8 mouse cellular contexts compared by ENCODE assay signal in the genomic region with DNA sequence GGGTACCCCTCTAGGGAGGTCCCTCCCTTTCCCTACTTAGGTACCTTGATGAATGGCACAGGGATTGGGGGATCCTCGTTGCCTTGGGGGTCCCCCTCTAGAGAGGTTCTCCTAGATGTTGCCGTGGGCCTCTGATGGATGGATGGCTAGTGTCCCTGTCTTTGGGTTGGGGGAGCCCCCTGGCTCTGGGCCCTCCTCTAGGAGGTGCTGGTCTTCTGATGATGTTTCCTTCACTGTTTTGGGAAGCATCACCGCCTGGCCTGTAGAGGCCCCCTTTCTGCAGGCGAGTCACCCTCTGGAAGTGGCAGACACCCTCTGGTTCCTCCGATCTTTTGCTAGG. TPM values are rescaled to one million over a fixed set of nuclear protein-coding genes. Genes with fewer than 3 reads are reported as not detected.
DNase-seq lines count a peak whose midpoint lies in the region; ATAC-seq lines count a peak whose summit lies in the region.

No protein-coding gene starts in this region.

- 18% methylated on average over 5 of the region's 5 CpGs for WGBS in neural tube, embryonic 11.5 days
- WGBS in forebrain, embryonic 11.5 days: 20% methylated on average over 5 of the region's 5 CpGs
- WGBS in limb, embryonic 11.5 days: 12% methylated on average over 5 of the region's 5 CpGs
- WGBS in neural tube, embryonic 15.5 days: 8% methylated on average over 5 of the region's 5 CpGs

- H3K4me1 ChIP-seq in neural tube, embryonic 11.5 days (ENCODE audit: control insufficient read depth, insufficient read depth, low read length): peaks cover 20% of the 10 kb centered on the region
- peaks cover 14% of the 10 kb centered on the region; the same call in 1 of the 2 replicates for H3K4me1 ChIP-seq in forebrain, embryonic 11.5 days (replicated peaks; ENCODE audit: control insufficient read depth, insufficient read depth, low read length)
- H3K4me1 ChIP-seq in limb, embryonic 11.5 days (ENCODE audit: control insufficient read depth, insufficient read depth, low read length): peaks cover 21% of the 10 kb centered on the region
- H3K4me1 ChIP-seq in neural tube, embryonic 15.5 days: peaks cover 51% of the 10 kb centered on the region

- H3K27me3 ChIP-seq in neural tube, embryonic 11.5 days (ENCODE audit: control insufficient read depth, insufficient read depth, low read length): no peaks in the 10 kb centered on the region
- H3K27me3 ChIP-seq in forebrain, embryonic 11.5 days (ENCODE audit: control insufficient read depth, insufficient read depth, low read length): no peaks in the 10 kb centered on the region
- no peaks in the 10 kb centered on the region for H3K27me3 ChIP-seq in limb, embryonic 11.5 days (ENCODE audit: control insufficient read depth, insufficient read depth, low read length)
- H3K27me3 ChIP-seq in neural tube, embryonic 15.5 days (replicated peaks): no peaks in the 10 kb centered on the region

- H3K4me2 ChIP-seq in neural tube, embryonic 11.5 days (ENCODE audit: low read depth): peak overlapping the region; percentile 95
- peak overlapping the region; percentile 89 for H3K4me2 ChIP-seq in forebrain, embryonic 11.5 days (ENCODE audit: low read depth, low read length, severe bottlenecking)
- peak overlapping the region; percentile 87 for H3K4me2 ChIP-seq in limb, embryonic 11.5 days (ENCODE audit: low read depth, severe bottlenecking)
- peak overlapping the region; percentile 89 for H3K4me2 ChIP-seq in neural tube, embryonic 15.5 days

- no peaks in the 10 kb centered on the region for H3K36me3 ChIP-seq in neural tube, embryonic 11.5 days (ENCODE audit: control insufficient read depth, insufficient read depth, low read length)
- no peaks in the 10 kb centered on the region for H3K36me3 ChIP-seq in forebrain, embryonic 11.5 days (ENCODE audit: control insufficient read depth, insufficient read depth, low read length)
- H3K36me3 ChIP-seq in limb, embryonic 11.5 days (ENCODE audit: control insufficient read depth, insufficient read depth, low read length): no peaks in the 10 kb centered on the region
- H3K36me3 ChIP-seq in neural tube, embryonic 15.5 days: 0 out of 2 replicates have a peak, but pooled peaks cover 6% of the 10 kb centered on the region

- H3K9me3 ChIP-seq in neural tube, embryonic 11.5 days (ENCODE audit: control insufficient read depth, low read length): no peaks in the 10 kb centered on the region
- H3K9me3 ChIP-seq in forebrain, embryonic 11.5 days (ENCODE audit: control insufficient read depth, low read length): no peaks in the 10 kb centered on the region
- H3K9me3 ChIP-seq in limb, embryonic 11.5 days (ENCODE audit: control insufficient read depth, low read length): no peaks in the 10 kb centered on the region
- H3K9me3 ChIP-seq in neural tube, embryonic 15.5 days (replicated peaks): no peaks in the 10 kb centered on the region

- DNase-seq in frontal cortex, postnatal 25 days (ENCODE audit: low spot score in 2 of 2): no peak
- no peak for DNase-seq in neural tube, embryonic 11.5 days (ENCODE audit: low spot score)
- DNase-seq in neural tube, embryonic 10.5 days (ENCODE audit: extremely low spot score, low spot score): no peak
- peak; percentile 61 for DNase-seq in forebrain, embryonic 11.5 days (ENCODE audit: low spot score)
- DNase-seq in limb, embryonic 11.5 days (ENCODE audit: low spot score): peak; percentile 28
- no peak for DNase-seq in urinary bladder, postnatal 25 days (ENCODE audit: low spot score)

- peak overlapping the region; percentile 1; the same call in 1 of the 2 replicates for H3K27ac ChIP-seq in neural tube, embryonic 11.5 days (ENCODE audit: low read depth, low read length)
- H3K27ac ChIP-seq in forebrain, embryonic 11.5 days (ENCODE audit: low read depth, low read length): no peak overlapping the region
- no peak overlapping the region for H3K27ac ChIP-seq in limb, embryonic 11.5 days (replicated peaks; ENCODE audit: low read depth, low read length)
- peak overlapping the region; percentile 89 for H3K27ac ChIP-seq in neural tube, embryonic 15.5 days (replicated peaks)

- H3K9ac ChIP-seq in neural tube, embryonic 11.5 days (ENCODE audit: low read length): peak overlapping the region; percentile 62
- peak overlapping the region; percentile 74 for H3K9ac ChIP-seq in forebrain, embryonic 11.5 days (ENCODE audit: low read length)
- peak overlapping the region; percentile 71 for H3K9ac ChIP-seq in limb, embryonic 11.5 days (ENCODE audit: low read length)
- peak overlapping the region; percentile 91 for H3K9ac ChIP-seq in neural tube, embryonic 15.5 days (replicated peaks)

- peak overlapping the region; percentile 56 for H3K4me3 ChIP-seq in neural tube, embryonic 11.5 days (ENCODE audit: low read depth, low read length)
- peak overlapping the region; percentile 71 for H3K4me3 ChIP-seq in forebrain, embryonic 11.5 days (ENCODE audit: low read depth, low read length)
- peak overlapping the region; percentile 79 for H3K4me3 ChIP-seq in limb, embryonic 11.5 days (ENCODE audit: low read depth, low read length)
- peak overlapping the region; percentile 95 for H3K4me3 ChIP-seq in neural tube, embryonic 15.5 days (replicated peaks)

- peak; percentile 31; the same call in 1 of the 2 replicates for ATAC-seq in frontal cortex, adult (ENCODE audit: low TSS enrichment)
- no peak for ATAC-seq in neural tube, embryonic 11.5 days (ENCODE audit: insufficient read depth, low FRiP score, low TSS enrichment)
- ATAC-seq in forebrain, embryonic 11.5 days (replicated peaks; ENCODE audit: low FRiP score): no peak; the same call in 1 of the 2 replicates
- no peak; the same call in 1 of the 2 replicates for ATAC-seq in limb, embryonic 11.5 days (ENCODE audit: insufficient number of reproducible peaks, low FRiP score, low TSS enrichment, low read depth)
- ATAC-seq in neural tube, embryonic 15.5 days (ENCODE audit: low FRiP score): peak; percentile 45; the same call in 1 of the 2 replicates

RNA-seq across cellular contexts. Expression of a gene that starts 0.6 kb away (rescaled TPM):
- 50.3 and 65.1 TPM in 2 replicates for polyA plus RNA-seq in neural tube, embryonic 11.5 days (2014; fragmentation: Nextera tagmentation; extraction: Ambion mirVana)
- 55.4 and 56.6 TPM in 2 replicates for polyA plus RNA-seq in forebrain, embryonic 11.5 days (2014; fragmentation: Nextera tagmentation; extraction: Ambion mirVana)
- polyA plus RNA-seq in limb, embryonic 11.5 days (2014; fragmentation: Nextera tagmentation; extraction: Ambion mirVana): 35.7 and 40.5 TPM in 2 replicates
- polyA plus RNA-seq in neural tube, embryonic 15.5 days (2015; fragmentation: Nextera tagmentation; extraction: Ambion mirVana): 92.1 and 103 TPM in 2 replicates

RNA-seq across cellular contexts. Expression of a gene that starts 34.9 kb away (rescaled TPM):
- polyA plus RNA-seq in neural tube, embryonic 11.5 days (2014; fragmentation: Nextera tagmentation; extraction: Ambion mirVana): 33.7 and 38.0 TPM in 2 replicates
- 44.1 TPM in 2 replicates for polyA plus RNA-seq in forebrain, embryonic 11.5 days (2014; fragmentation: Nextera tagmentation; extraction: Ambion mirVana)
- polyA plus RNA-seq in limb, embryonic 11.5 days (2014; fragmentation: Nextera tagmentation; extraction: Ambion mirVana): 36.9 and 39.3 TPM in 2 replicates
- polyA plus RNA-seq in neural tube, embryonic 15.5 days (2015; fragmentation: Nextera tagmentation; extraction: Ambion mirVana): 37.3 and 40.6 TPM in 2 replicates

RNA-seq across cellular contexts. Expression of a gene that starts 42.3 kb away (rescaled TPM):
- polyA plus RNA-seq in neural tube, embryonic 11.5 days (2014; fragmentation: Nextera tagmentation; extraction: Ambion mirVana): 11.1 and 13.4 TPM in 2 replicates
- 15.7 and 16.4 TPM in 2 replicates for polyA plus RNA-seq in forebrain, embryonic 11.5 days (2014; fragmentation: Nextera tagmentation; extraction: Ambion mirVana)
- 12.4 and 14.2 TPM in 2 replicates for polyA plus RNA-seq in limb, embryonic 11.5 days (2014; fragmentation: Nextera tagmentation; extraction: Ambion mirVana)
- polyA plus RNA-seq in neural tube, embryonic 15.5 days (2015; fragmentation: Nextera tagmentation; extraction: Ambion mirVana): 9.9 and 10.9 TPM in 2 replicates

RNA-seq across cellular contexts. Expression of a gene that starts 55.3 kb away (rescaled TPM):
- 1.4 and 1.5 TPM in 2 replicates for polyA plus RNA-seq in neural tube, embryonic 11.5 days (2014; fragmentation: Nextera tagmentation; extraction: Ambion mirVana)
- polyA plus RNA-seq in forebrain, embryonic 11.5 days (2014; fragmentation: Nextera tagmentation; extraction: Ambion mirVana): 0.67 and 1.0 TPM in 2 replicates
- 0.08 and 0.09 TPM in 2 replicates for polyA plus RNA-seq in limb, embryonic 11.5 days (2014; fragmentation: Nextera tagmentation; extraction: Ambion mirVana)
- polyA plus RNA-seq in neural tube, embryonic 15.5 days (2015; fragmentation: Nextera tagmentation; extraction: Ambion mirVana): 4.9 and 5.6 TPM in 2 replicates

Comparison
In these comparisons a context has a peak if more than half of its experiments do, and no peak if none do; other contexts are left out.
1. ATAC-seq: peak in frontal cortex, adult (single experiment) and neural tube, embryonic 15.5 days (single experiment); none in neural tube, embryonic 11.5 days (single experiment), forebrain, embryonic 11.5 days (single experiment) and limb, embryonic 11.5 days (single experiment).
2. DNase-seq: peak in forebrain, embryonic 11.5 days (single experiment) and limb, embryonic 11.5 days (single experiment); none in frontal cortex, postnatal 25 days (0 of 2), neural tube, embryonic 11.5 days (single experiment), neural tube, embryonic 10.5 days (single experiment) and urinary bladder, postnatal 25 days (single experiment).
3. H3K27ac ChIP-seq: peak in neural tube, embryonic 11.5 days (single experiment) and neural tube, embryonic 15.5 days (single experiment); none in forebrain, embryonic 11.5 days (single experiment) and limb, embryonic 11.5 days (single experiment).
4. Peak in every context shown above with its lines, with median percentiles within 50 percentile points of each other: H3K4me2 ChIP-seq, H3K4me3 ChIP-seq and H3K9ac ChIP-seq.